Mouse (Mus musculus): ENCODE measurements at regions not wholly inside any gene's neighbourhood (a gene's known extent, or its start where the extent isn't known, plus 50 kb on each side); places are given as distances from the start of the nearest gene placed in this dataset.

DNA sequence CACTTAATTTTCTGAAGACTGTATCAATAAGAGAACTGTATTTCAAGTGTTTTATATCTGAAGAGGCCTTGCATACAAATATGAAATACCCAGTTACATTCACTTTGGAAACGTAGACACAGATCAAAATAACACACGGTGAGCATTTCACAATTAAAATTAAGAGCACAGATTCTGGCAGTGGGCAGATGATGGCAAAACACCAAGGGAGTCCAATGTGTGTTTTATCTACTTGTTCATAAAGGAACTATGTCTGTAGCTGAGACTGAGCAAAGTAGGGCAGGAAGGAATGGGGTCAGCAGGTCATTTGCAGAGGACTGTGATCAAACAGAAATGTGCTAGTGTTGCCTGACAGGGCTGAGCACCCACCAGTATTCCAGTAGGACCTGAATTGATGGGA lies 171.6 kb upstream of the Pabpc6 start:
- Histone ChIP-seq H3K4me2 (ENCODE audit: low read depth, low read length) (no peak overlapping the region), H3K27me3 (ENCODE audit: insufficient read depth, low read length) (no peaks in the 10 kb centered on the region), H3K9me3 (ENCODE audit: low read length) (no peaks in the 10 kb centered on the region), H3K4me1 (ENCODE audit: insufficient read depth, low read length) (no peaks in the 10 kb centered on the region), H3K4me3 (ENCODE audit: low read length) (no peak overlapping the region), H3K9ac (replicated peaks; ENCODE audit: low read length) (no peak overlapping the region), H3K27ac (no peak overlapping the region), H3K36me3 (ENCODE audit: insufficient read depth, low read length) (no peaks in the 10 kb centered on the region)
- ATAC-seq (no peak), DNase-seq (ENCODE audit: low spot score) (no peak)
- 77% methylated on average over 2 of the region's 2 CpGs for WGBS
- TF ChIP-seq CTCF (IDR thresholded peaks at IDR 0.05; ENCODE audit: low read depth), result no peak

DNA sequence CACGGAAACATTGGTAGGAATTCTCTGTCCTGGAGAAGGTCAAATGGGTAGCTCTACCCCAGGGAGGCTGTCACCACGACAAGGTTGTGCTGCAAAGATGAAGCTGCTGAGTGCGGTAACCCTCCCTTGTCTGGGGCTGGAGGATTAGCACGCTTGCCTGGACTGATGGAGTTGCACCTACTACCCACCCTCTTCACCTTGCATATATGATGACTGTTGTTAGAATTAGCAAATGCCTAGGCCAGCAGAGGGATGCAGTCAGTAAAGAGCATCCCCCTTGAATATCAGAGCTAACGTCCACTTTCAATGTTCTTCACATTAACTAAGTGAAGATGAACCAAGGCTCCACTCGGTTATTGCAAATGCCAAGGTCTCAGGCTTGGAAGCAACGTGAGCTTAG lies 169.7 kb upstream of the Pabpc6 start:
- TF ChIP-seq CTCF (IDR thresholded peaks at IDR 0.05; ENCODE audit: low read depth), result no peak
- Histone ChIP-seq H3K27me3 (ENCODE audit: insufficient read depth, low read length) (no peaks in the 10 kb centered on the region), H3K27ac (no peak overlapping the region), H3K4me1 (ENCODE audit: insufficient read depth, low read length) (no peaks in the 10 kb centered on the region), H3K9ac (replicated peaks; ENCODE audit: low read length) (no peak overlapping the region), H3K36me3 (ENCODE audit: insufficient read depth, low read length) (no peaks in the 10 kb centered on the region), H3K9me3 (ENCODE audit: low read length) (no peaks in the 10 kb centered on the region), H3K4me3 (ENCODE audit: low read length) (no peak overlapping the region), H3K4me2 (ENCODE audit: low read depth, low read length) (no peak overlapping the region)
- ATAC-seq (no peak), DNase-seq (ENCODE audit: low spot score) (no peak)
- WGBS, result 87% methylated on average over 7 of the region's 7 CpGs

DNA sequence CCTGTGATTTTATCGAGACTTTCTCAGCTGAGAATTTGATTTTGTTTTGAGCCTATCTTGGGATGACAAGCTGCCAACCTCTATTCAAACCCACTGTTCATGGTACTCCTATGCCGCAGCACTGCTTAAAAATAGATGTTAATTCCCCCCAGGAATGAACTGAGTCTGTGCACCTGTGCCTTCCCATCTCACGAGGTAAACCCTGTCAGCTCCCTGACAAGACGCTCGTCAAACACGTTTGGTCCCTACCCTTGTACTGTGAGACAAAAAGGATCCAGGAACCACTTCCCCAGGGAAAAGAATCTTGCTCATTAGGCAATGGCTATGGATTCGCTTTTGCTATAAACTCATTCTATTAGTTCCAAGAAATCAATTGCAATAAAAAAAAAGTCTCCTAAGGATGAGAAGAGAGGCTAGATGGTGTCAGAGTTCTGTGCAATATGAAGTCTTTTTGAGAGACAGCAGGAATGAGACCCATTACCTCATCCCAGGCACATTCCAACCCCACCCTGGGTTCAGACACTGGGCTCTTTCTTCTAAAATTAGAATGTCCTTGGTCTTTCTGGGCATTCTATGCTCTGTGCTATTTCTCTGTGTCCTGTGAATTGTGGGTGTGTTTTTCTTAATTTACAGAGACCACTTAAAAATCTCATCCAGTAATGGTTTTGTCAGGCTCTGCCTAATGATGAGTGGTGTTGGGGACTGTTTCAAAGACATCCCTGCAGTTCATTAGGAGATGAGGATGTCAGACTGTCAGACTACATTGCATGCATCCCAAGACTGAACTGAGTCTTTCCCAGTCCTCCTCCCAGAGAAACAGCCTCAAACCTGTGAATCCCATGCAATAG lies 167.7 kb upstream of the Pabpc6 start:
- no peak overlapping the region for H3K4me2 ChIP-seq (ENCODE audit: low read depth, low read length)
- no peak overlapping the region for H3K4me3 ChIP-seq (ENCODE audit: low read length)
- no peak overlapping the region for H3K27ac ChIP-seq
- H3K9ac ChIP-seq (replicated peaks; ENCODE audit: low read length), result no peak overlapping the region
- no peaks in the 10 kb centered on the region for H3K36me3 ChIP-seq (ENCODE audit: insufficient read depth, low read length)
- no peaks in the 10 kb centered on the region for H3K9me3 ChIP-seq (ENCODE audit: low read length)
- DNase-seq (ENCODE audit: low spot score) (no peak), ATAC-seq (no peak)
- H3K27me3 ChIP-seq (ENCODE audit: insufficient read depth, low read length), result no peaks in the 10 kb centered on the region
- 78% methylated on average over 7 of the region's 7 CpGs for WGBS
- no peaks in the 10 kb centered on the region for H3K4me1 ChIP-seq (ENCODE audit: insufficient read depth, low read length)
- no peak for TF ChIP-seq CTCF (IDR thresholded peaks at IDR 0.05; ENCODE audit: low read depth)

DNA sequence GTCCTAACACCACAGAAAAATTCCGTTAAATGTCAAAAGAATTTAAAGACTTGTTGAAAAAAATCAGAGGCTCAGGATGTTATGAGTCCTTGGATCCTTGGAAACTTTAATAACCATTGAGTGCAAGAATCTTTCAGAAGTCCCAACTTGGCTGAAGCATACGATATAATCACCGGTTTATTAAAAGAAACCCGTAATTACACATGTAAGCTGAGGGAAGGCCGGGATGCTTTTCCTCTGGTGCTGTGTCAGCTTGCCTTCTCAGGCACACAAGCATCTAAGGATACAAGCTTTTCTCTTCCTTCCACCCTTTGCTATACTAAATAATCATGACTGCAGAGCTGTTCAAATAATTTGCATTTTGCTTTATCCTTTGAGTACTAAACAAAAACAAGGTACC lies 160.4 kb upstream of the Pabpc6 start:
- Histone ChIP-seq H3K9me3 (ENCODE audit: low read length) (no peaks in the 10 kb centered on the region), H3K27me3 (ENCODE audit: insufficient read depth, low read length) (no peaks in the 10 kb centered on the region), H3K27ac (no peak overlapping the region), H3K4me3 (ENCODE audit: low read length) (no peak overlapping the region), H3K9ac (replicated peaks; ENCODE audit: low read length) (no peak overlapping the region), H3K36me3 (ENCODE audit: insufficient read depth, low read length) (no peaks in the 10 kb centered on the region), H3K4me2 (ENCODE audit: low read depth, low read length) (no peak overlapping the region), H3K4me1 (ENCODE audit: insufficient read depth, low read length) (no peaks in the 10 kb centered on the region)
- DNase-seq (ENCODE audit: low spot score), result no peak
- TF ChIP-seq CTCF (IDR thresholded peaks at IDR 0.05; ENCODE audit: low read depth), result no peak
- WGBS, result 82% methylated on average over 5 of the region's 5 CpGs
- ATAC-seq, result no peak

GRCm38 (mm10) chr17:9821358-9821757 lies 151.8 kb upstream of the Pabpc6 start:
- Histone ChIP-seq H3K9me3 (ENCODE audit: low read length) (no peaks in the 10 kb centered on the region), H3K36me3 (ENCODE audit: insufficient read depth, low read length) (no peaks in the 10 kb centered on the region), H3K27ac (no peak overlapping the region), H3K4me3 (ENCODE audit: low read length) (no peak overlapping the region), H3K27me3 (ENCODE audit: insufficient read depth, low read length) (no peaks in the 10 kb centered on the region), H3K4me1 (ENCODE audit: insufficient read depth, low read length) (no peaks in the 10 kb centered on the region), H3K9ac (replicated peaks; ENCODE audit: low read length) (no peak overlapping the region), H3K4me2 (ENCODE audit: low read depth, low read length) (no peak overlapping the region)
- no peak for TF ChIP-seq CTCF (IDR thresholded peaks at IDR 0.05; ENCODE audit: low read depth)
- DNase-seq (ENCODE audit: low spot score) (no peak), ATAC-seq (no peak)
- whole genome bisulfite sequencing, result 91% methylated on average over 4 of the region's 4 CpGs

DNA sequence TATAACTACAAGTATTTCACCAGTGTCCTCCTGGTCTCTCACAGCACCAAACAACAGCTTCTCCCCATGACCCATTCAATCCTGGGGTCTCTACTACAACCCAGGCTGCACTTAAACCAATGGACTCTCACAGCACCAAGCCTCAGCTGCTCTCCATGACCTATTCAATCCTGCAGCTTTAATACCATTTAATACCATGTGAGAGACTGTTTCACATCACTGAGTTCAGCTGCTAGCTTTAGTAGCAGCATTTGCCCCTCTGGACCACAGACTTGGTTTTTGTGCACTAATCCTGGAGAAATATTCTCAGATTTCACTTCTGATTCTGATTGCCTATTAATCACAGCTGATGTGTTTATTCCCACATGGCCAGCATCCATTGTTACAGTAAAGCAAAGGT lies 147.5 kb upstream of the Pabpc6 start:
- H3K27ac ChIP-seq, result no peak overlapping the region
- no peaks in the 10 kb centered on the region for H3K9me3 ChIP-seq (ENCODE audit: low read length)
- no peak overlapping the region for H3K9ac ChIP-seq (replicated peaks; ENCODE audit: low read length)
- no peaks in the 10 kb centered on the region for H3K4me1 ChIP-seq (ENCODE audit: insufficient read depth, low read length)
- H3K4me3 ChIP-seq (ENCODE audit: low read length), result no peak overlapping the region
- ATAC-seq, result no peak
- H3K36me3 ChIP-seq (ENCODE audit: insufficient read depth, low read length), result no peaks in the 10 kb centered on the region
- H3K4me2 ChIP-seq (ENCODE audit: low read depth, low read length), result no peak overlapping the region
- no peaks in the 10 kb centered on the region for H3K27me3 ChIP-seq (ENCODE audit: insufficient read depth, low read length)
- DNase-seq (ENCODE audit: low spot score), result no peak
- TF ChIP-seq CTCF (IDR thresholded peaks at IDR 0.05; ENCODE audit: low read depth), result no peak

DNA sequence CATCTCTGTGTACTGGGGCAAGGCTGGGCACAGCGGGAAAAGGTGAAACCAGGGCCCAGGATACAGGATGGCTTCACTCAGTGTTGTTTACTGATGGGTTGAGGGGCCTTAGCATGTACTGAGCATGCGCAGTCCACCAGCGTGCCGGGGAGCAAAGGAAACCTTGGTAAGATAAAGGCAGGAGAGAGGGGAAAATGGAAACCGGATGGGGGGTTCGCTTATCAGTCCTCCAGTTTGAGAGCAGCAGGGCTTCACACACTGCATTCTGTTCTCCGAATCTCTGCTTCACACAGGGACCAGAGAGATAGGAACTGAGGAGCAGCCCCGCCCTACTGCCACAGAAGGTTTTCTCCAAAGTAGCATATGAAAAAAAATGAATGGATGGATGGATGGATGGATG lies 127.6 kb upstream of the Pabpc6 start:
- Histone ChIP-seq H3K4me1 (ENCODE audit: insufficient read depth, low read length) (no peaks in the 10 kb centered on the region), H3K36me3 (ENCODE audit: insufficient read depth, low read length) (no peaks in the 10 kb centered on the region), H3K4me3 (ENCODE audit: low read length) (no peak overlapping the region), H3K27ac (no peak overlapping the region), H3K4me2 (ENCODE audit: low read depth, low read length) (no peak overlapping the region), H3K27me3 (ENCODE audit: insufficient read depth, low read length) (no peaks in the 10 kb centered on the region), H3K9me3 (ENCODE audit: low read length) (no peaks in the 10 kb centered on the region), H3K9ac (replicated peaks; ENCODE audit: low read length) (no peak overlapping the region)
- DNase-seq (ENCODE audit: low spot score) (no peak), ATAC-seq (no peak)
- WGBS, result 82% methylated on average over 8 of the region's 8 CpGs
- no peak for TF ChIP-seq CTCF (IDR thresholded peaks at IDR 0.05; ENCODE audit: low read depth)
